Mouse (Mus musculus): ENCODE measurements around the gene Cd69.

DNA sequence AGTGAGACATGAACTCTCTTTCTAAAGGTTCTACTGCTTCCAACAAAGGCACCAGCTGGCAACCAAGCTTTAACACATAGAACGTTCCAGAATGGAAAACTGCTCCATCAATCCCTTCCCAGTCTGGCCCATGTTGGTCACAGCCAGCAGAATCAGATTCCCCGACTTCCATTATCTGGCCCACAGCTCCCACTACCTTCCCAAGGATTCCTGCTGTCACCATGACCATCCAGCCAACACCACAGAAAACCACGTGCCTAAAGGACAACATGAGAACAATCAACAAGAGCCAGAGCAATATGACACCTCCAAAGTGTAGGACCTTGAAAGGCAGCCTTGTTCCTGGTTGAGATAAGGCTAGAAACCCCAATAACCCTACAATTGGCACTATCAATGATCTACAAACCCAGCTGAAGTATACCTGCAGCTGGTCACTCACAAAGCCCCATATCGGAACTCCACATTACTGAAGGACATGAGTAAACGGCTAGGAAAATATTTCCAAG lies 57.0 kb downstream of the Cd69 start:
- no peak for TF ChIP-seq CTCF (conservative IDR thresholded peaks at IDR 0.05; ENCODE audit: insufficient read depth, insufficient read length, low read depth, low read length)
- no peak for TF ChIP-seq POLR2A (IDR thresholded peaks at IDR 0.05; ENCODE audit: low read depth, low read length)
